Mouse (Mus musculus): ENCODE measurements around the gene Asic4.

DNA sequence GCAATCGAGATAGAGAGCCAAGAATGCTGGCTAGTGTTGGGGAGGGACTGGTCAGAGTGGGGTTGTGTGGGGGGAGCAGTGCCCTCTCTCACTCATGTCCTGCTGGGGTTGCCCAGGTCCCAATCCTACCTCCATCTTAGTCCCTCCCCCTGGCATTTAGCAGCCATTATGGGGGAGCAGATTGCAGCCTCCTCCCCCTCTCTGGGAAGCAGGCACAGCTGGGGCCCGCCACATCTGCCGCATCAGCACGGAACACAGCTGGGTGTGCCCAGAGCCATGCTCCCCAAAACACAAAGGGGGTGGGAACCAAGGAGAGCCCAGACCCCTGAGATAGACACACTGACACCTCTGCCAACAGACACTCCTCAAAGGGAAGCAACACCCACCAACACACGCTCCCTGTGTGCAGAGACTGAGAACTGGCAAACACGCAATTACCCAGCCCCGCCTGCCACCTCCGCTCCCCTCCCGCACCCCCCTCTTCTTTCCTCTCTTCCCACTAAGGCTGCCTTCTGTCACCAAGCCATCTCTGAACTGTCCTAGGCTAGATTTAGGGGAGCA is 5.0 kb upstream of the Asic4 start:
- TF ChIP-seq EP300 (IDR thresholded peaks at IDR 0.05; ENCODE audit: insufficient read depth, low read depth, low read length), result no peak
- TF ChIP-seq POLR2A (IDR thresholded peaks at IDR 0.05; ENCODE audit: insufficient read depth, low read depth, low read length), result no peak
- no peak for TF ChIP-seq CTCF (IDR thresholded peaks at IDR 0.05)

All from heart, adult 2 months (tissue).